Mouse (Mus musculus): ENCODE measurements around the gene D17Wsu92e. TPM values are rescaled to one million over a fixed set of nuclear protein-coding genes. Genes with fewer than 3 reads are reported as not detected.

Gene D17Wsu92e
- polyA plus RNA-seq, 1 experiment from 2014 or later: 12.7 TPM

- peak overlapping the region; percentile 29; the same call in 1 of the 2 replicates for H3K9ac ChIP-seq (replicated peaks; ENCODE audit: low read length)
- peak overlapping the region; percentile 56 for H3K4me2 ChIP-seq (ENCODE audit: low read depth, low read length)
- H3K27ac ChIP-seq (replicated peaks; ENCODE audit: low read depth, low read length): no peak overlapping the region
Measured at GRCm38 (mm10) chr17:27825984-27826905, 5.8 kb upstream of the D17Wsu92e start.

GRCm38 (mm10) chr17:27825539-27825938 is 5.1 kb upstream of the D17Wsu92e start:
- no peak overlapping the region for H3K27ac ChIP-seq (replicated peaks; ENCODE audit: low read depth, low read length)
- DNase-seq (ENCODE audit: low spot score) (no peak), ATAC-seq (replicated peaks; ENCODE audit: insufficient number of reproducible peaks, low FRiP score, low TSS enrichment, low read depth) (no peak)
- no peak overlapping the region for H3K4me3 ChIP-seq (ENCODE audit: low read depth, low read length)
- no peaks in the 10 kb centered on the region for H3K27me3 ChIP-seq (ENCODE audit: control insufficient read depth, insufficient read depth, low read length)
- H3K4me1 ChIP-seq (ENCODE audit: control insufficient read depth, insufficient read depth, low read length): no peaks in the 10 kb centered on the region
- H3K36me3 ChIP-seq (replicated peaks; ENCODE audit: control insufficient read depth, insufficient read depth, low read depth, low read length): no peaks in the 10 kb centered on the region
- no peak overlapping the region for H3K4me2 ChIP-seq (ENCODE audit: low read depth, low read length)
- 23% methylated on average over 3 of the region's 3 CpGs for WGBS
- H3K9ac ChIP-seq (replicated peaks; ENCODE audit: low read length): no peak overlapping the region
- no peaks in the 10 kb centered on the region for H3K9me3 ChIP-seq (replicated peaks; ENCODE audit: control insufficient read depth, low read length)

More at GRCm38 (mm10) chr17:27825984-27826905, 5.8 kb upstream of the D17Wsu92e start:
- Histone ChIP-seq H3K4me1 (ENCODE audit: control insufficient read depth, insufficient read depth, low read length) (no peaks in the 10 kb centered on the region), H3K4me3 (ENCODE audit: low read depth, low read length) (peak overlapping the region; percentile 18), H3K9me3 (replicated peaks; ENCODE audit: control insufficient read depth, low read length) (no peaks in the 10 kb centered on the region), H3K36me3 (replicated peaks; ENCODE audit: control insufficient read depth, insufficient read depth, low read depth, low read length) (no peaks in the 10 kb centered on the region), H3K27me3 (ENCODE audit: control insufficient read depth, insufficient read depth, low read length) (no peaks in the 10 kb centered on the region)
- peak; percentile 25; the same call in 1 of the 2 replicates for ATAC-seq (replicated peaks; ENCODE audit: insufficient number of reproducible peaks, low FRiP score, low TSS enrichment, low read depth)
- DNase-seq (ENCODE audit: low spot score): peak; percentile 81
- WGBS: 2% methylated on average over 22 of the region's 22 CpGs

- DNase-seq (ENCODE audit: low spot score) (no peak), ATAC-seq (replicated peaks; ENCODE audit: insufficient number of reproducible peaks, low FRiP score, low TSS enrichment, low read depth) (no peak)
- H3K36me3 ChIP-seq (replicated peaks; ENCODE audit: control insufficient read depth, insufficient read depth, low read depth, low read length): no peaks in the 10 kb centered on the region
- H3K27me3 ChIP-seq (ENCODE audit: control insufficient read depth, insufficient read depth, low read length): no peaks in the 10 kb centered on the region
- 73% methylated on average over 1 of the region's 1 CpGs for WGBS
- no peak overlapping the region for H3K27ac ChIP-seq (replicated peaks; ENCODE audit: low read depth, low read length)
- H3K4me2 ChIP-seq (ENCODE audit: low read depth, low read length): no peak overlapping the region
- no peak overlapping the region for H3K9ac ChIP-seq (replicated peaks; ENCODE audit: low read length)
- no peaks in the 10 kb centered on the region for H3K4me1 ChIP-seq (ENCODE audit: control insufficient read depth, insufficient read depth, low read length)
- no peak overlapping the region for H3K4me3 ChIP-seq (ENCODE audit: low read depth, low read length)
- H3K9me3 ChIP-seq (replicated peaks; ENCODE audit: control insufficient read depth, low read length): no peaks in the 10 kb centered on the region
Measured at GRCm38 (mm10) chr17:27824941-27825340, 4.5 kb upstream of the D17Wsu92e start.

- H3K4me1 ChIP-seq (ENCODE audit: control insufficient read depth, insufficient read depth, low read length): no peaks in the 10 kb centered on the region
- H3K4me3 ChIP-seq (ENCODE audit: low read depth, low read length): no peak overlapping the region
- H3K9ac ChIP-seq (replicated peaks; ENCODE audit: low read length): no peak overlapping the region
- H3K36me3 ChIP-seq (replicated peaks; ENCODE audit: control insufficient read depth, insufficient read depth, low read depth, low read length): no peaks in the 10 kb centered on the region
- no peaks in the 10 kb centered on the region for H3K27me3 ChIP-seq (ENCODE audit: control insufficient read depth, insufficient read depth, low read length)
- no peak for DNase-seq (ENCODE audit: low spot score)
- H3K4me2 ChIP-seq (ENCODE audit: low read depth, low read length): no peak overlapping the region
- WGBS: 78% methylated on average over 9 of the region's 9 CpGs
- H3K27ac ChIP-seq (replicated peaks; ENCODE audit: low read depth, low read length): no peak overlapping the region
- no peaks in the 10 kb centered on the region for H3K9me3 ChIP-seq (replicated peaks; ENCODE audit: control insufficient read depth, low read length)
- ATAC-seq (replicated peaks; ENCODE audit: insufficient number of reproducible peaks, low FRiP score, low TSS enrichment, low read depth): no peak
Measured at GRCm38 (mm10) chr17:27823142-27823905, 2.9 kb upstream of the D17Wsu92e start.

- DNase-seq (ENCODE audit: low spot score) (no peak), ATAC-seq (replicated peaks; ENCODE audit: insufficient number of reproducible peaks, low FRiP score, low TSS enrichment, low read depth) (no peak)
- H3K27me3 ChIP-seq (ENCODE audit: control insufficient read depth, insufficient read depth, low read length): no peaks in the 10 kb centered on the region
- peak overlapping the region; percentile 64; the same call in 1 of the 2 replicates for H3K9ac ChIP-seq (replicated peaks; ENCODE audit: low read length)
- no peaks in the 10 kb centered on the region for H3K36me3 ChIP-seq (replicated peaks; ENCODE audit: control insufficient read depth, insufficient read depth, low read depth, low read length)
- H3K4me1 ChIP-seq (ENCODE audit: control insufficient read depth, insufficient read depth, low read length): no peaks in the 10 kb centered on the region
- H3K9me3 ChIP-seq (replicated peaks; ENCODE audit: control insufficient read depth, low read length): no peaks in the 10 kb centered on the region
- peak overlapping the region; percentile 67; the same call in 1 of the 2 replicates for H3K4me2 ChIP-seq (ENCODE audit: low read depth, low read length)
- H3K27ac ChIP-seq (replicated peaks; ENCODE audit: low read depth, low read length): no peak overlapping the region
- 67% methylated on average over 9 of the region's 9 CpGs for WGBS
- peak overlapping the region; percentile 97; the same call in 1 of the 2 replicates for H3K4me3 ChIP-seq (ENCODE audit: low read depth, low read length)
Measured at GRCm38 (mm10) chr17:27821407-27822338, 1.2 kb upstream of the D17Wsu92e start.

- Histone ChIP-seq H3K36me3 (replicated peaks; ENCODE audit: control insufficient read depth, insufficient read depth, low read depth, low read length) (no peaks in the 10 kb centered on the region), H3K4me3 (ENCODE audit: low read depth, low read length) (peak overlapping the region; percentile 97), H3K4me1 (ENCODE audit: control insufficient read depth, insufficient read depth, low read length) (no peaks in the 10 kb centered on the region), H3K9ac (replicated peaks; ENCODE audit: low read length) (peak overlapping the region; percentile 93), H3K4me2 (ENCODE audit: low read depth, low read length) (peak overlapping the region; percentile 85), H3K27ac (replicated peaks; ENCODE audit: low read depth, low read length) (peak overlapping the region; percentile 59), H3K27me3 (ENCODE audit: control insufficient read depth, insufficient read depth, low read length) (no peaks in the 10 kb centered on the region), H3K9me3 (replicated peaks; ENCODE audit: control insufficient read depth, low read length) (no peaks in the 10 kb centered on the region)
- no peak for DNase-seq (ENCODE audit: low spot score)
- peak; percentile 80 for ATAC-seq (replicated peaks; ENCODE audit: insufficient number of reproducible peaks, low FRiP score, low TSS enrichment, low read depth)
- WGBS: 0% methylated on average over 55 of the region's 62 CpGs
Measured at GRCm38 (mm10) chr17:27819971-27820567, 379 bp downstream of the D17Wsu92e start.

- ATAC-seq (replicated peaks; ENCODE audit: insufficient number of reproducible peaks, low FRiP score, low TSS enrichment, low read depth) (no peak), DNase-seq (ENCODE audit: low spot score) (peak; percentile 19)
- WGBS: under 1% methylated on average over 20 of the region's 20 CpGs
- H3K9me3 ChIP-seq (replicated peaks; ENCODE audit: control insufficient read depth, low read length): no peaks in the 10 kb centered on the region
- peak overlapping the region; percentile 93 for H3K9ac ChIP-seq (replicated peaks; ENCODE audit: low read length)
- H3K36me3 ChIP-seq (replicated peaks; ENCODE audit: control insufficient read depth, insufficient read depth, low read depth, low read length): no peaks in the 10 kb centered on the region
- H3K27ac ChIP-seq (replicated peaks; ENCODE audit: low read depth, low read length): peak overlapping the region; percentile 59
- H3K27me3 ChIP-seq (ENCODE audit: control insufficient read depth, insufficient read depth, low read length): no peaks in the 10 kb centered on the region
- peak overlapping the region; percentile 97 for H3K4me3 ChIP-seq (ENCODE audit: low read depth, low read length)
- peak overlapping the region; percentile 85 for H3K4me2 ChIP-seq (ENCODE audit: low read depth, low read length)
- no peaks in the 10 kb centered on the region for H3K4me1 ChIP-seq (ENCODE audit: control insufficient read depth, insufficient read depth, low read length)
Measured at GRCm38 (mm10) chr17:27819521-27819970, 902 bp downstream of the D17Wsu92e start.

Measured in embryonic facial prominence, embryonic 11.5 days (tissue).